Mouse (Mus musculus) ovary, postnatal 36 days (tissue): ENCODE measurements around the gene Diexf.

Source experiments
- DNase-seq: peaks from one replicate; pipeline ENCODE4 v3.0.0; 2022; ENCODE audit warnings: low spot score, mixed read lengths

The Diexf gene

DNA sequence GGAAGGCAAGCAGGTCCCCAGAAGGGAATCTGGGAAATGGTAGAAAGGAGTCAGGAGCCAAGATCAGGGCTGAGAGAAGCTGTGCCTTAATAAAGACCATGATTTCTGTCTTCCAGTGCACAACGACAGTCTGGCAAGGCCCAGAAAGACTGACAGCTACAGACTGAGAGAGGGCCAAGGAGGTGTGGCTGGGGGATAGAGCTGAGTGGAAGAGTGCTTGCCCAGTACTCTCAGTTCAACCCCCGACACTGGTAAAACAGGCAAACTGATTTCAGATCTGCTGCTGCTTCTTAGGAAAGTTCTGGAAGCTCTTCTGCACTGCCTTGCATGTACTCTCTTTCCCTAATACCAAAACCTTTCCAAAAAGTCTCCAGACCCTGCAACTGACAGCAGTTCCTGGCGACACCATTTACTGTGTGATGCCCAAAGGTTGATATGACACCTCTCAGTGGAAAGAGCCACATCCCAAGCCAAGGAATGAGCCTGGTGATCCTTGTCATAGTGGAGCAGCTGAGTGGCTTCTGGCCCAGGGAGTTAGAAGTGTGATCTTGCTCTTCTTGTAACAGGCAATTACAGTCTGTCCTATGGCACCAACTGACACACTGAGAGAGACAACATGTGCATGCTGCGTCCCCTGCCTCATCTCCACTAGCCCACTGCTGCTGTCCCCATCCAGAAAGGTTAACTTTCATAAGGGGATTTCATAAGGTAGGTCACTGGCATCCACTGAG is 43.8 kb downstream of the Diexf start:
- DNase-seq: no peak

DNA sequence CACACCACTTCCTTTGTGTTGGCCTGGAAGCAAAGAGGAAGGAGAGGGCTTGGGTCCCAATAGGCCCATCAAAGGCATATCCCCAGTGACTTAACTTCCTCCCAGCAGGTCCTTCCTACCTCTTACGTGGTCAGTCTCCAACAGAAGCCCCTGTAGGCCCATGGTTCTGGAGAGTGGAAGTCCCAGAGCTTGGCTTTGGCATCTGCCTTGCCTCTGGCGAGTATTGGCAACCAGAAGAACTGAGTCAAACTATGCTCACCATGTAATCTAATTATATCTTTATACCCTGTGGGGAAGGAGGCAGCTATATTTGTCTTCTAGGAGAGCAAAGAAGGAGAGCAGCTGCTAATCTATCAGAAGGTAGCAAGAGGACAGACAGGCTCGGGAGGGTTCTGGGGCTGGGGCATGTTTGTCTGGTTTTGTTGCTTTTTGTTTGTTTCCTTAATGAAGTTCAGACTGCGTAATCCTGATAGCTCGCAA is 44.5 kb downstream of the Diexf start:
- DNase-seq: no peak

DNA sequence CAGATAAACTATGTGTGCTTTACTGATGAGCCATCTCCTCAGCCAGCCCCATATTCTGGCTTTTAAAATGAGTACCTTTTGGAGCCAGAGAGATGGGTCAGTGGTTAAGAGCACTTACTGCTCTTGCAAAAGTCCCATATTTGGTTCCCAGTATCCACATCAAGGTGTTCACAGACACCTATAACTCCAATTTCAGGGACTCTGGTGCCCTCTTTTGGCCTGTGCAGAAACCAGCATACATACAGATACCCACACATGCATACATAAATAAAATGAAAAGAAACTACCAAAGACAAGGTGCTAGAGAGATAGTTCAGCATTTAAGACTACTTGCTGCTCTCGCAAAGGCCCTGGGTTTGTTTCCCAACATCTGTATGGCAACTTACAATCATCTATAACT is 46.1 kb downstream of the Diexf start:
- no peak for DNase-seq

DNA sequence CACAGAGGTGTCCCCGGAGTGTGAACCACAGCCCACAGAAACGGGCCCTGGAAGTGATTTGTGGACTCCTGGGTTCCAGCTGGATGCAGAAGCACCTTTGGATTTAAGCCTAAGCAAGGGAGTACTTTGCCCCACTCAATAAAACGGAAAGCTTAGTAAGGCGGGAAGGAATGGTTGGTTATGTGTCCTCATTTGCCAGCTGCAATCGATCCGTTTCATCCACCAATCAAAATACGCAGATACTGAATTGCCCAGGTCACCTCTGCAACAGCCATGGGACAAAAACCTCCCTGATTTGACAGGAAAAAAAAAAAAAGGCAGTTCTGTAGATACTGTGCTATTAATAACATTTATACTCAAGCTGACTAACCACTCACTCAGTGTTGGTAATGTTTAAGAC is 47.0 kb downstream of the Diexf start:
- no peak for DNase-seq

DNA sequence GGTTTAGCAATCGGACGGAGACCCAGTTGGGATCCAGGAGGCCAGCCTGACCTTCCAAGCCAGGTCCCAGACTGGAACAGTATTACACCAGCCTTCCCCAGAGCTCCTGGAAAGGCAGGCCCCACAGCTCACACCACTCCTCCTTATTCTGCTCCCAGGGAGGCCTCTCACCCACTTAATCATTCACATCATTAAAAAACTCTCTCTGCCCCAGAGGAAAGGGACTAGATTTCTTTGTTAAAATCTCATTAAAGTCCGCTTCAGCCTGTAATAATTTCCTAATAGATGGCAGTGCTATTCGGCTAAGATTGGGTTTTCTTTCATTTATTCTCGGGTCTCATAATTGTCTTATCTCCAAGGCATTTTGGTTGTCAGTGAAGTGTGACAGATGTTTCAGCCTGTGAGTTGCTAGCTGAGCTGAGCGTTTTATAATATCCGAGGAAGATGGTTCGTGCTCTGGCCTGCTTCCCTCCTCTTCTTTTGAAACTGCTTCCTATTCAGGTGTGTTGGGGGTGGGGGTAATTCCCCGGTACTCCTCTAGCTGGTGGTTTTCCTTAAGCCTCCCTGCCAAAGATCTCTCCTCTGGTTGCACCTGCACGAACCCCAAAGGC is 47.7 kb downstream of the Diexf start:
- no peak for DNase-seq

DNA sequence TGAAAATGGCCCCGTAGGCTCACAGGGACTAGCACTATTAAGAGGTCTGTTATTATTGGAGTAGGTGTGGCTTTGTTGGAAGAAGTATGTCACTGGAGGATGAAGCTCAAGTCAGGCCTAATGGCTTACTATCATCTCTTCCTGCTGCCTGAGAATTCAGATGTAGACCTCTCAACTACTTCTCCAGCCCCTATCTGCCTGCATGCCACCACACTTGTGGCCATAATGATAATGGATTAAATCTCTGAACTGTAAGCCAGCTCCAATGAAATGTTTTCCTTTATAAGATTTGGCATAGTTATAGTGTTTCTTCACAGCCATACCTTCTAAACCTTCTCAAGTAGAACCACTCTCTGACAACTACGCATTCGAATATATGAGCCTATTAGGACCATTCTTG is 67.5 kb downstream of the Diexf start:
- DNase-seq: no peak

DNA sequence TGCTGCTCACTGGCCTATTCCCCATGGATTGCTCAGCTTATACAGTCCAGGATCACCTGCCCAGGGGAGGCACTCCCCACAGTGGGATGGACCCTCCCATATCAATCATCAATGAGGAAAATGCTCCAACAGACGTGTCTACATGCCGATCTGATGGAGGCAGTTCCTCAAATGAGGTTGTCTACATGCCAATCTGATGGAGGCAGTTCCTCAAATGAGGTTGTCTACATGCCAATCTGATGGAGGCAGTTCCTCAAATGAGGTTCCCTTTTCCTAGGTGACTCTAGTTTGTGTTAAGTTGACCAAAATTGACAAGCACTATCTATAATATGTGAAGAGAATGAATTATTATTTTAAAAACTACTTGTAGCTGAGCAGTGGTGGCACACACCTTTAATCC is 69.9 kb downstream of the Diexf start:
- DNase-seq: no peak

DNA sequence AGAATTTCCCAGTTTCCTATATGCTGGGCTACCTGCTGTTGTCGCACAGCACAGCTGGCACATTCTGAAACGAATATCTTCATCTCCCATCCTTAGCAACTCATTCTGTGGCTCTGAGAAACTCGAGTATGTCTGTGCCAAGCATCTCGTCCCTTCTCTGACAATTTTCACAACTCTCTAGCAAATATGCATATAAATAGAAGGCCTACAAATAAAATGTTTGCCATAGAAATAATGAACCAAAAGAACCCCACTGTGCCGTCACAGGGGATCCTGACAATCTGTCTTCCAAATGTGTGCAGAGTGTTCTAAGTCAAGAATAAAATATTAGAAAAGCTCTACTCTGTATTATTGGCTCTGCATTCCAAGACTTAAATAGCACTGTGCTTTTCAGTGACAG is 70.5 kb downstream of the Diexf start:
- DNase-seq: no peak

DNA sequence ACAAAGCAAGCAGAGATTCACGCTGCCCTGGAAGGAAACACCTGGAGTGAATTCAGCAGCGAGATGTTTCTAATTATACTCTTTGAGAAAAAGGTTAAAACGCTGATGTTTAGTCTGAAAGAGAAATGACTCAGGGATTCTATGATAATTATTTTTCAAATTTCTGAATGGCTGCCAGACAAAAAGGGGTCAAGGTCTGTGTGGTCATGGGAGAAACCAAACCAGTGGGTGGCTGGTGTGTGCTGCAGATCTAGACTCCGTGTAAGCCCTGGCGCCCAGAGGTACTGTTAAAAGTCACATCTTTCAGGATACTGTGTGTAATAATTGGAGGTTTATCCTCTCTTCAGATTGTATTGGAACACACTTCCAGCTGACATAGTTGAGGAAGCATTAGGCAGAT is 75.7 kb downstream of the Diexf start:
- no peak for DNase-seq

DNA sequence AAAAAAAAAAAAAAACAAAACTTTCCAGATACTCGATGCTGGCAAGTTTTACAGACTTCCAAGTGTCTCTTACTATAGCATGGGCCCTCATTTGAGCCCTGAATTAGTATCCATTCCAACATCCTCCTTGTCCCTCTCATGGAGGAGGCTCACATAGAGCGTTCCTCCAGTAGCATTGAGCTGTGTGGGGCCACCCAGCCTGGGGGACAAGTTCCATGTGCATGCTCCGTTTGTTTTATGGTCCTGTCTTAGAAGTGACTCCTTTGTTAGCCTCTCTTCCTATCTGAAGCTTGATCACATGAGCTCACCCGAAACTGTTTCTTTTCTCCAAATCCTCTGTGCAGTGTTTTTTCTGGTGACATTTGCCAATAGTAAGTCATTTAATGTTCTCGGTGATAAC is 77.0 kb downstream of the Diexf start:
- no peak for DNase-seq

DNA sequence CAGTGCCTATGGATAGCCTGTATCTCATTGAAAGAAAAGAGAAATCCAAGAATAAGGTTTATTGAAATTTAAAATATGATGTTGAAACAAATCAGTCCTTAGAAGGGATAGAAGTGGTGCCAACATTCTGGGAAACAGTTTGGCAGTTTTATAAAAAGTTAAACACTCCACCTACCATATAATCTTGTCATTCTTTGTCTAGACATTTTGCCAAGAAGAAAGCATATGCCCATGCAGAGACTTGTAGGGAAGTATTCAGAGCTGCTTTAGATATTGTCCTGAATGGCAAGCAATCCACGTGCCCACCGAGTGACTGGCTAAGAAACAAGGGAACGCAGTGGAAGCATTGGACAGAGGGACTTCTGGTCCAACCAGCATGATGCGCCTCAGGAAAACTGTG is 82.5 kb downstream of the Diexf start:
- no peak for DNase-seq

DNA sequence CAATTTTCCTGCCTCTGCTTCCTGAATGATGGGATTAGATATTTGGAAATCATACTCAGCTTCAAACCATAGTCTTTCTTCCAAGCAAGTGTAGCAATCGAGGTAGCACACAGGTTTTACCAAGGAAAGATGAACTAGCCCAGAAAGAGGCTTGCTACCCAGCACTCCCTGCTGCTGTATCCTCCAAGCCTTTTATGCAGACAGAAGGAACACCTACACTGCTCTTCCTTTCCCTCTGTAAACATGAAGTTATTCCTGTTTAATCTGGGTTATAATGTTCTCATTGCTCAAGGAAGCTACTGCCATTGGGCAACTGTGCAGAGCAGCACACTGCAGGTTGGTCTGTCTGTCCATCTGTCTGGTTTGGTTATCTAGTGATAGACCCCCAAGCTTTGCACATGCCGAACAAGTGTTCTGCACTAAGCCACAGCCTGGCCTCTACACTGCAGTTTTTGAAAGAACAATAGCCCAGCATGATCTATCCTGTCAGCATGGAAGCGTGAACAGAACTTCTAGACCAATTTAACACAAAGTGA is 87.2 kb downstream of the Diexf start:
- DNase-seq: no peak
